Mouse (Mus musculus): ENCODE data around the gene Drd4.

The Drd4 gene

DNA sequence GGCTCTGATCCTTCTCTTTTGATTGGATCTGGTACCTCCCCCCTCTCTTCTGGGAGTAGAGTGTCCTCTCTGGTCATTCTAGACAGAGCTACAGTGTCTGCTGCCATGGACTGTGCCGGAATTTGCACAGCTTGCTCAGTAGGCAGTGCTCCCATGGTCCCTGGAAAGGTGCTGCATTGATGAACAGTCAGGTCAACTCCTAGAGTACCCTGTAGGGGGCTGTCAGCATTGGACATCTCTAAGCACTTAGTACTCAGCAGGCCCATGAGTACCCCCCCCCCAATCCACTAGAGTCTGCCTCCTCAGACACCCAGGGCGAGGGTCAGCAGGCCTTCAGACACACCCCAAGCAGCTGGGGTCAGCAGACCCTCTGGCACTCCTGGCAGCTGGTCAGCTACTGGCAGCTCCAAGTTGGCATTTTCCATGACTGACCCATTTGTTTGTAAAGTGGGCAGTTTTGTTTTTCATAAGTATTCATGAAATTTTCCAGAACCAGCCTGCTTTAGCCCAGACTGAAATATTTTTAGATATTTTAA, 43.3 kb downstream of the Drd4 start:
- H3K27me3 ChIP-seq (ENCODE audit: insufficient read depth, low read length): peaks cover 41% of the 10 kb centered on the region
- no peak overlapping the region for H3K4me3 ChIP-seq (replicated peaks; ENCODE audit: low read length)
- TF ChIP-seq NANOG (IDR thresholded peaks at IDR 0.05; ENCODE audit: borderline replicate concordance, low read length): no peak
- TF ChIP-seq POU5F1 (IDR thresholded peaks at IDR 0.05; ENCODE audit: borderline replicate concordance, low read length): no peak
- TF ChIP-seq CTCF (conservative IDR thresholded peaks at IDR 0.05; ENCODE audit: low read length): no peak
- no peaks in the 10 kb centered on the region for H3K36me3 ChIP-seq (ENCODE audit: insufficient read depth, low read length)
- peaks cover 31% of the 10 kb centered on the region for H3K4me1 ChIP-seq (replicated peaks; ENCODE audit: low read depth, low read length)
- no peaks in the 10 kb centered on the region for H3K9me3 ChIP-seq (ENCODE audit: low read length)

DNA sequence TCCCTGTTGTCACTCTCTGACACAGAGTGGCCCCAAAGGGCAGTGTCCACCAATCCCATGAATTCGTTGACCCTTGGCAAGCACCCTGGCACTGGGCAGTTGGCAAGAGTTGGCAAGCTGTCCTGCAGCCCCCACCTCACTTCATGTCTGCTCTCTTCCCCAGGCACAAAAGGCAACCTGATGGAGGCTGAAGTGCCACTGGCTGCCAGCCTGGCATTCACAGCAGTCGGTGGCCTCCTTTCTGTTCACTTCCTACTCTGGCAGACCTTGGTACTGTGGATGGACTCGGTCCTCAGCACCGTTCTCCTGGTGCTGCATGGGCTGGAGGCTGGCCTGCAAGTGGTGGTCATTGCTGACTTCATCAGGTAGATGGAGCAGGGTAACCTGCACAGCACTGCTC, 43.9 kb downstream of the Drd4 start:
- Histone ChIP-seq H3K27me3 (ENCODE audit: insufficient read depth, low read length) (peaks cover 46% of the 10 kb centered on the region), H3K9me3 (ENCODE audit: low read length) (no peaks in the 10 kb centered on the region), H3K36me3 (ENCODE audit: insufficient read depth, low read length) (no peaks in the 10 kb centered on the region), H3K4me1 (replicated peaks; ENCODE audit: low read depth, low read length) (peaks cover 37% of the 10 kb centered on the region), H3K4me3 (replicated peaks; ENCODE audit: low read length) (no peak overlapping the region)
- TF ChIP-seq POU5F1 (IDR thresholded peaks at IDR 0.05; ENCODE audit: borderline replicate concordance, low read length): no peak
- TF ChIP-seq CTCF (conservative IDR thresholded peaks at IDR 0.05; ENCODE audit: low read length): no peak
- no peak for TF ChIP-seq NANOG (IDR thresholded peaks at IDR 0.05; ENCODE audit: borderline replicate concordance, low read length)

DNA sequence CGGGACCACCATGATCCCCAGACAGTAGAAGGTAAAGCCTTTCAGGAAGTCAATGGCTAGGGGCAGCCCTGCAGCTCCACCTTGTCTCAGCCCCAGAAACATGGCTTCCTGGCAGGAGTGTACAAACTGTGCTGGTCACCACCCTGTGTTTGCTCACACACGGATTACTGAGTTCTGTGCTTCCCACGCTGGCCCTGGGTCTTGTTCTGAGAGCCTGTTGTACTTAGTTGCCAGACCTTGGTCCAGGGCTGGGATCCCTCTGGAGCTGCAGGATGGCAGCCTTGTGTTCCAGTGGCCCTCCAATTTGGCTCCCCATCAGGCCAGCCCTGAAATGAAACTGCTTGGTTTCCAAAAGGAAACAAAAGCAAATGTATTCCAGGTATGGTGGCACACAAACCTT, 44.5 kb downstream of the Drd4 start:
- peaks cover 47% of the 10 kb centered on the region for H3K27me3 ChIP-seq (ENCODE audit: insufficient read depth, low read length)
- peaks cover 43% of the 10 kb centered on the region for H3K4me1 ChIP-seq (replicated peaks; ENCODE audit: low read depth, low read length)
- TF ChIP-seq NANOG (IDR thresholded peaks at IDR 0.05; ENCODE audit: borderline replicate concordance, low read length) (no peak), POU5F1 (IDR thresholded peaks at IDR 0.05; ENCODE audit: borderline replicate concordance, low read length) (no peak), CTCF (conservative IDR thresholded peaks at IDR 0.05; ENCODE audit: low read length) (no peak)
- no peak overlapping the region for H3K4me3 ChIP-seq (replicated peaks; ENCODE audit: low read length)
- H3K36me3 ChIP-seq (ENCODE audit: insufficient read depth, low read length): no peaks in the 10 kb centered on the region
- no peaks in the 10 kb centered on the region for H3K9me3 ChIP-seq (ENCODE audit: low read length)

DNA sequence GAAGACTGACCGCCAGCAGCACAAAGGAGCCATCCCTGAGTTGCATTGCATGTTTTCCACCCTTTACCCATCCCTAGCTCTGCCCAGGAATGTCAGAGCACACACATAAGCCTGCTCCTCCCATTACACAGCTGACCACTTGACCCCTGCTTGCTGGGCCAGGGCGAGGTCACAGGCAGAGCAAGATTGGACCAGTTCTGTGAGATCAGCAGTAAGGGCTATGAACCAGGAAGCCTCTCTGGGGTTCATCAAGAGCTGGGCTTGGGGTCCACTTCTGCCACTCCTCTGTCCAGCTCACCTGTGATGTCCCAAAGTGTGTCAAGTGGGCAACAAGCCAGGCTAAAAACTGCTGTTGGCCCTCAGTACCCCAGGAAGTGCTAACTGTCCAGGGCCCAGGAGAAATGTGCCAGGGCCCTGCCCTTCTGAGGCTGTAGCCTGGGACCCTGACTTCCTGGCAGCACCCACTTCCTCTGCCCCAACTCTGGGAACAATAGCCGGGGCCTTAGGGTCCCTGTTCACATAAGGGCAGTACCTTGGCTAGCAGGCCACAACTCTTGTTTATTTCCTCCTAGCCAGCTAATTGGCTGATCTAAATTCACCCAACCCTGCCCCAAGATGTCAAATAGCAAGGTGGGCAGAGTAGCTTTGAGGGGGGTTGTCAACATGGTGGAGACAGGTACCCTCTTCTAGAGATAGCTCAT, 46.1 kb downstream of the Drd4 start:
- Histone ChIP-seq H3K36me3 (ENCODE audit: insufficient read depth, low read length) (no peaks in the 10 kb centered on the region), H3K4me3 (replicated peaks; ENCODE audit: low read length) (no peak overlapping the region), H3K27me3 (ENCODE audit: insufficient read depth, low read length) (peaks cover 54% of the 10 kb centered on the region), H3K4me1 (replicated peaks; ENCODE audit: low read depth, low read length) (peaks cover 50% of the 10 kb centered on the region), H3K9me3 (ENCODE audit: low read length) (no peaks in the 10 kb centered on the region)
- no peak for TF ChIP-seq POU5F1 (IDR thresholded peaks at IDR 0.05; ENCODE audit: borderline replicate concordance, low read length)
- TF ChIP-seq NANOG (IDR thresholded peaks at IDR 0.05; ENCODE audit: borderline replicate concordance, low read length): no peak
- TF ChIP-seq CTCF (conservative IDR thresholded peaks at IDR 0.05; ENCODE audit: low read length): no peak

DNA sequence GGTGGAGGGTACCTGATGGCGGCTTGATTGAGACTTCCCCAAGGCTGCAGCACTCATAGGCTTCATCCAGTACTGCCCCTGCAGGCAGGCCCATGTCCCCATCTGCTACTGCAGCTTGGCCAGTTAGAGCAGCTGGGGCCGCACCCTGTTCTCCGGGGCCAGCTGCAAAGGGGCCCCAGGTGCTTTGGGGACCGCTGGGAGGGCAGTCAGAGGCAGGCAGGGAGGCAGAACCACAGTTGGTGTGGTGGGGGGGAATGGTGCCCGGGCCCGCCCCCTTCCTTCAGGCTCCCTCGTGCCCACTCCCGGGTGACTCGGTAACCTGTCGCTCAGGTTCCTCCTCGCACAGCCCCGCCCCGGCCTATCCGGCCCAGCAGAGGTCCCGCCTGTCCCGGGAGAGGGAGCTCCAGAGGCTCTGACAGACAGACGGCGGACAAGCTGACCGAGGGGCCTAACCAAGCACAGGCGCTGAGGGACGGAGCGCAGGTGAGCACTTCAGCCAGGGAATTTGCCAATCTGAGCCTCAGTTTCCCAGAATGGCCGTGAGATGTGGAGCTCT, 46.8 kb downstream of the Drd4 start, which contains the start of gene Eps8l2:
Gene Eps8l2, plus strand, starts transcription at position 305 of the 556 bp plus-strand sequence.
- H3K9me3 ChIP-seq (ENCODE audit: low read length): no peaks in the 10 kb centered on the region
- peaks cover 50% of the 10 kb centered on the region for H3K4me1 ChIP-seq (replicated peaks; ENCODE audit: low read depth, low read length)
- peaks cover 61% of the 10 kb centered on the region for H3K27me3 ChIP-seq (ENCODE audit: insufficient read depth, low read length)
- H3K36me3 ChIP-seq (ENCODE audit: insufficient read depth, low read length): no peaks in the 10 kb centered on the region
- TF ChIP-seq NANOG (IDR thresholded peaks at IDR 0.05; ENCODE audit: borderline replicate concordance, low read length) (no peak), POU5F1 (IDR thresholded peaks at IDR 0.05; ENCODE audit: borderline replicate concordance, low read length) (no peak), CTCF (conservative IDR thresholded peaks at IDR 0.05; ENCODE audit: low read length) (no peak)
- H3K4me3 ChIP-seq (replicated peaks; ENCODE audit: low read length): peak within 1 kb of the TSS; percentile 77

DNA sequence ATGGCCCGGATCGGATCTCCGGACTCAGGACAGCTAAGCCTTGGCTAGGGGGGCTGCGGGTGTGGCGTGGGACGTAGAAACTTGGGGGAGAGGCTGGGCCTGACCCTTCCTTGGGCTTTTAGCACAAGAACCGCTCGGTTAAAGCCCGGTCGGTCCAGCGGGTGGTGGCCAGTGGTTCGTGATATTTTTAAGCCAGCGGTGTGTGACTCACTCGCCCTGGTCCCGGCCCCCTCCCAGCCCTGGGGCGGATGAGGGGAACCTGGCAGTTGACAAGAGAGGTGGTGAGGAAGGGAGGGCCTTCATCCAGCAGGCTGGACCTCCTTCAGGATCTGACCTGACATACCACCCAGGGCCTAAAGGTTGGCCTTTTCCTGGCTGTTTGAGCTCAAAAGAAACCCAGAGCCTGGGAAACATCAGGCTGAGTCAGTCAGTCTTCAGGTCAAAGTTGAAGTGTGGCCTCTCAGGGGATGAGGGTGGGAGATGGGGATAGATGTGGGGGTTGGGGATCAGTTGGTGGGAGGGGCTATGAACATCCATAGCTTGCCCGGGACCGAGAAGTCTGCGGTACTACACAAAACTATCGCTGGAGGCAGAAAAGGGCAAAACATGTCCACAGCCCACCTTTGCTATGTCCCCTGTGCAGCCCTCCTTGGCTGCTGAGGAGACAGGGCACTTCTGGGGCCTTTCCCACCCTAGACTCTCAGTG, 47.6 kb downstream of the Drd4 start:
- TF ChIP-seq NANOG (IDR thresholded peaks at IDR 0.05; ENCODE audit: borderline replicate concordance, low read length) (no peak), POU5F1 (IDR thresholded peaks at IDR 0.05; ENCODE audit: borderline replicate concordance, low read length) (no peak), CTCF (conservative IDR thresholded peaks at IDR 0.05; ENCODE audit: low read length) (no peak)
- H3K4me1 ChIP-seq (replicated peaks; ENCODE audit: low read depth, low read length): peaks cover 50% of the 10 kb centered on the region
- H3K27me3 ChIP-seq (ENCODE audit: insufficient read depth, low read length): peaks cover 63% of the 10 kb centered on the region
- peak overlapping the region; percentile 77 for H3K4me3 ChIP-seq (replicated peaks; ENCODE audit: low read length)
- no peaks in the 10 kb centered on the region for H3K9me3 ChIP-seq (ENCODE audit: low read length)
- H3K36me3 ChIP-seq (ENCODE audit: insufficient read depth, low read length): no peaks in the 10 kb centered on the region

DNA sequence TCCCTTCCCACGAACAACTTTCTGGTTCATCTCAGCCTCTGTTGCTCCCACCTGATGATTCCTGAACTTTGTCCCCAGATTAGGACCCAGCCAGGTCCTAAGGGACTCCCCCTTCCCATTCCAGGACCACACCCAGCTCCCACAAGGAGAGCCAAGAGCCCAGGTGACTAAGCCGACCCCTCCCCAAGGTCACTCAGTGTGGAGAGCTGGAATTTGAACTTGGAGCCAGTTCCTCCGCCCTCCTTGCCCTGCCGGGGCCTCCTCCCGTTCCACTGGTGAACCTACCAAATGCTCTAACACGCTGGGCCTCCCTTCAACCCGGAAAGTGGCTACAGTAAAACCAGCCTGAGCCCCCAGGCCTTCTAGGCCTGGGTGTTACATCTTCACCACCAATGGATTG, 48.2 kb downstream of the Drd4 start:
- TF ChIP-seq POU5F1 (IDR thresholded peaks at IDR 0.05; ENCODE audit: borderline replicate concordance, low read length) (no peak), CTCF (conservative IDR thresholded peaks at IDR 0.05; ENCODE audit: low read length) (no peak), NANOG (IDR thresholded peaks at IDR 0.05; ENCODE audit: borderline replicate concordance, low read length) (no peak)
- peaks cover 50% of the 10 kb centered on the region for H3K4me1 ChIP-seq (replicated peaks; ENCODE audit: low read depth, low read length)
- H3K4me3 ChIP-seq (replicated peaks; ENCODE audit: low read length): peak overlapping the region; percentile 77
- H3K9me3 ChIP-seq (ENCODE audit: low read length): no peaks in the 10 kb centered on the region
- peaks cover 63% of the 10 kb centered on the region for H3K27me3 ChIP-seq (ENCODE audit: insufficient read depth, low read length)
- no peaks in the 10 kb centered on the region for H3K36me3 ChIP-seq (ENCODE audit: insufficient read depth, low read length)

DNA sequence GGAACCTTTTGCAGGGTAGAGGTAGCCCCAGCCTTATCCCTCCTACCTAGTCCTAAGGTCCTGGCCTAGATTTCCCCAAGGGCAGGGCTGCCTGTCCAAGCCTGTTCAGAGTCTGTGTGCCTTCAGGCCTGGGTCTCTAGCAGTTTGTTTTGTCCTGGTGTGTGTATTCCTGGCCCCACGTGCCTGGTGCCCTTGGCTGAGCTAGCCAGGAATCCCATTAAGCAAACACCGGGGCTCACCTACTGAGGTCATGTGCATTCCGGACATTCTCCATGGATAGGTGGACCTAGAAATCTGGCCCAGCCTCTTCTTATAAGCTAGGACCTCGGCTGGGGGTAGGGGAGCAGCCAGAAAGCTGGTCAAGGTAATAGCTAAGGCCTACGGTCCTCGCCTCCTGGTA, 48.7 kb downstream of the Drd4 start:
- H3K4me3 ChIP-seq (replicated peaks; ENCODE audit: low read length): peak overlapping the region; percentile 77
- no peaks in the 10 kb centered on the region for H3K9me3 ChIP-seq (ENCODE audit: low read length)
- peaks cover 63% of the 10 kb centered on the region for H3K27me3 ChIP-seq (ENCODE audit: insufficient read depth, low read length)
- H3K36me3 ChIP-seq (ENCODE audit: insufficient read depth, low read length): no peaks in the 10 kb centered on the region
- TF ChIP-seq POU5F1 (IDR thresholded peaks at IDR 0.05; ENCODE audit: borderline replicate concordance, low read length): no peak
- no peak for TF ChIP-seq NANOG (IDR thresholded peaks at IDR 0.05; ENCODE audit: borderline replicate concordance, low read length)
- TF ChIP-seq CTCF (conservative IDR thresholded peaks at IDR 0.05; ENCODE audit: low read length): no peak
- peaks cover 50% of the 10 kb centered on the region for H3K4me1 ChIP-seq (replicated peaks; ENCODE audit: low read depth, low read length)
